Mouse (Mus musculus): Measurements from ENCODE around the gene Fjx1. TPM values are rescaled to one million over a fixed set of nuclear protein-coding genes. Genes with fewer than 3 reads are reported as not detected.
A peak's percentile ranks its signal among the peaks of the same experiment; 100 is the strongest.

The Fjx1 gene
- 2.8 and 3.9 TPM in 2 replicates for polyA plus RNA-seq (2015; fragmentation: Nextera tagmentation; extraction: Ambion mirVana)

- Histone ChIP-seq H3K36me3 (ENCODE audit: control insufficient read depth, insufficient read depth, low read length) (no peaks in the 10 kb centered on the region), H3K27ac (ENCODE audit: low read length) (peak within 1 kb of the TSS; percentile 83), H3K27me3 (ENCODE audit: control insufficient read depth, insufficient read depth, low read length) (no peaks in the 10 kb centered on the region), H3K4me3 (replicated peaks; ENCODE audit: low read length) (peak within 1 kb of the TSS; percentile 75), H3K4me1 (ENCODE audit: control insufficient read depth, insufficient read depth, low read length) (peaks cover 21% of the 10 kb centered on the region), H3K4me2 (ENCODE audit: low read depth, low read length) (peak within 1 kb of the TSS; percentile 93), H3K9me3 (replicated peaks; ENCODE audit: control insufficient read depth, low read length) (no peaks in the 10 kb centered on the region), H3K9ac (ENCODE audit: low read length) (peak within 1 kb of the TSS; percentile 90)
- WGBS: 1% methylated on average over 45 of the region's 49 CpGs
- ATAC-seq (ENCODE audit: insufficient read depth, low FRiP score): peak; percentile 74
Observed at GRCm38 (mm10) chr2:102451671-102452549, at the start of gene Fjx1. Gene Fjx1 (minus strand): TSS chr2:102452499.

GRCm38 (mm10) chr2:102500001-102500689, 47.8 kb upstream of the Fjx1 start:
- ATAC-seq (ENCODE audit: insufficient read depth, low FRiP score): no peak

GRCm38 (mm10) chr2:102480738-102481137, 28.4 kb upstream of the Fjx1 start:
- H3K9me3 ChIP-seq (replicated peaks; ENCODE audit: control insufficient read depth, low read length): peaks cover 5% of the 10 kb centered on the region; the same call in 1 of the 2 replicates
- no peak for ATAC-seq (ENCODE audit: insufficient read depth, low FRiP score)
- 67% methylated on average over 3 of the region's 3 CpGs for WGBS
- H3K9ac ChIP-seq (ENCODE audit: low read length): no peak overlapping the region
- no peak overlapping the region for H3K4me3 ChIP-seq (replicated peaks; ENCODE audit: low read length)
- no peaks in the 10 kb centered on the region for H3K27me3 ChIP-seq (ENCODE audit: control insufficient read depth, insufficient read depth, low read length)
- H3K27ac ChIP-seq (ENCODE audit: low read length): no peak overlapping the region
- no peak overlapping the region for H3K4me2 ChIP-seq (ENCODE audit: low read depth, low read length)
- H3K4me1 ChIP-seq (ENCODE audit: control insufficient read depth, insufficient read depth, low read length): no peaks in the 10 kb centered on the region
- no peaks in the 10 kb centered on the region for H3K36me3 ChIP-seq (ENCODE audit: control insufficient read depth, insufficient read depth, low read length)

More at GRCm38 (mm10) chr2:102500001-102500689, 47.8 kb upstream of the Fjx1 start:
- no peaks in the 10 kb centered on the region for H3K9me3 ChIP-seq (replicated peaks; ENCODE audit: control insufficient read depth, low read length)
- no peak overlapping the region for H3K27ac ChIP-seq (ENCODE audit: low read length)
- H3K4me1 ChIP-seq (ENCODE audit: control insufficient read depth, insufficient read depth, low read length): no peaks in the 10 kb centered on the region
- no peak overlapping the region for H3K9ac ChIP-seq (ENCODE audit: low read length)
- 52% methylated on average over 4 of the region's 4 CpGs for WGBS
- H3K36me3 ChIP-seq (ENCODE audit: control insufficient read depth, insufficient read depth, low read length): no peaks in the 10 kb centered on the region
- no peak overlapping the region for H3K4me3 ChIP-seq (replicated peaks; ENCODE audit: low read length)
- H3K27me3 ChIP-seq (ENCODE audit: control insufficient read depth, insufficient read depth, low read length): no peaks in the 10 kb centered on the region
- no peak overlapping the region for H3K4me2 ChIP-seq (ENCODE audit: low read depth, low read length)

- ATAC-seq (ENCODE audit: insufficient read depth, low FRiP score): no peak
Observed at GRCm38 (mm10) chr2:102476101-102476500, 23.8 kb upstream of the Fjx1 start.

GRCm38 (mm10) chr2:102468645-102469044, 16.3 kb upstream of the Fjx1 start:
- H3K36me3 ChIP-seq (ENCODE audit: control insufficient read depth, insufficient read depth, low read length): no peaks in the 10 kb centered on the region

More at GRCm38 (mm10) chr2:102476101-102476500, 23.8 kb upstream of the Fjx1 start:
- Histone ChIP-seq H3K9me3 (replicated peaks; ENCODE audit: control insufficient read depth, low read length) (no peaks in the 10 kb centered on the region), H3K36me3 (ENCODE audit: control insufficient read depth, insufficient read depth, low read length) (no peaks in the 10 kb centered on the region), H3K27ac (ENCODE audit: low read length) (no peak overlapping the region), H3K27me3 (ENCODE audit: control insufficient read depth, insufficient read depth, low read length) (no peaks in the 10 kb centered on the region), H3K9ac (ENCODE audit: low read length) (no peak overlapping the region), H3K4me3 (replicated peaks; ENCODE audit: low read length) (no peak overlapping the region), H3K4me2 (ENCODE audit: low read depth, low read length) (no peak overlapping the region), H3K4me1 (ENCODE audit: control insufficient read depth, insufficient read depth, low read length) (no peaks in the 10 kb centered on the region)
- 71% methylated on average over 2 of the region's 2 CpGs for WGBS

GRCm38 (mm10) chr2:102464342-102464732, 12.0 kb upstream of the Fjx1 start:
- Histone ChIP-seq H3K9ac (ENCODE audit: low read length) (no peak overlapping the region), H3K9me3 (replicated peaks; ENCODE audit: control insufficient read depth, low read length) (no peaks in the 10 kb centered on the region), H3K27ac (ENCODE audit: low read length) (peak overlapping the region; percentile 60; the same call in 1 of the 2 replicates), H3K4me1 (ENCODE audit: control insufficient read depth, insufficient read depth, low read length) (0 out of 2 replicates have a peak, but pooled peaks cover 6% of the 10 kb centered on the region), H3K4me2 (ENCODE audit: low read depth, low read length) (no peak overlapping the region), H3K36me3 (ENCODE audit: control insufficient read depth, insufficient read depth, low read length) (no peaks in the 10 kb centered on the region), H3K27me3 (ENCODE audit: control insufficient read depth, insufficient read depth, low read length) (no peaks in the 10 kb centered on the region), H3K4me3 (replicated peaks; ENCODE audit: low read length) (no peak overlapping the region)
- ATAC-seq (ENCODE audit: insufficient read depth, low FRiP score): no peak
- 73% methylated on average over 2 of the region's 2 CpGs for WGBS

More at GRCm38 (mm10) chr2:102468645-102469044, 16.3 kb upstream of the Fjx1 start:
- H3K9me3 ChIP-seq (replicated peaks; ENCODE audit: control insufficient read depth, low read length): no peaks in the 10 kb centered on the region
- no peak overlapping the region for H3K4me3 ChIP-seq (replicated peaks; ENCODE audit: low read length)
- WGBS: 64% methylated on average over 3 of the region's 3 CpGs
- ATAC-seq (ENCODE audit: insufficient read depth, low FRiP score): no peak
- H3K27me3 ChIP-seq (ENCODE audit: control insufficient read depth, insufficient read depth, low read length): no peaks in the 10 kb centered on the region
- H3K4me1 ChIP-seq (ENCODE audit: control insufficient read depth, insufficient read depth, low read length): 0 out of 2 replicates have a peak, but pooled peaks cover 6% of the 10 kb centered on the region
- no peak overlapping the region for H3K4me2 ChIP-seq (ENCODE audit: low read depth, low read length)
- no peak overlapping the region for H3K9ac ChIP-seq (ENCODE audit: low read length)
- H3K27ac ChIP-seq (ENCODE audit: low read length): no peak overlapping the region

GRCm38 (mm10) chr2:102463587-102464341, 11.5 kb upstream of the Fjx1 start:
- Histone ChIP-seq H3K36me3 (ENCODE audit: control insufficient read depth, insufficient read depth, low read length) (no peaks in the 10 kb centered on the region), H3K4me2 (ENCODE audit: low read depth, low read length) (peak overlapping the region; percentile 32; the same call in 1 of the 2 replicates), H3K27ac (ENCODE audit: low read length) (peak overlapping the region; percentile 60), H3K27me3 (ENCODE audit: control insufficient read depth, insufficient read depth, low read length) (no peaks in the 10 kb centered on the region), H3K9ac (ENCODE audit: low read length) (peak overlapping the region; percentile 43; the same call in 1 of the 2 replicates), H3K4me3 (replicated peaks; ENCODE audit: low read length) (no peak overlapping the region), H3K9me3 (replicated peaks; ENCODE audit: control insufficient read depth, low read length) (no peaks in the 10 kb centered on the region), H3K4me1 (ENCODE audit: control insufficient read depth, insufficient read depth, low read length) (0 out of 2 replicates have a peak, but pooled peaks cover 2% of the 10 kb centered on the region)
- peak; percentile 76 for ATAC-seq (ENCODE audit: insufficient read depth, low FRiP score)
- 40% methylated on average over 12 of the region's 12 CpGs for WGBS

- no peak overlapping the region for H3K4me2 ChIP-seq (ENCODE audit: low read depth, low read length)
- H3K27me3 ChIP-seq (ENCODE audit: control insufficient read depth, insufficient read depth, low read length): no peaks in the 10 kb centered on the region
- H3K9me3 ChIP-seq (replicated peaks; ENCODE audit: control insufficient read depth, low read length): no peaks in the 10 kb centered on the region
- WGBS: 96% methylated on average over 1 of the region's 1 CpGs
- H3K9ac ChIP-seq (ENCODE audit: low read length): no peak overlapping the region
- 0 out of 2 replicates have a peak, but pooled peaks cover 2% of the 10 kb centered on the region for H3K4me1 ChIP-seq (ENCODE audit: control insufficient read depth, insufficient read depth, low read length)
- H3K27ac ChIP-seq (ENCODE audit: low read length): no peak overlapping the region
- no peak for ATAC-seq (ENCODE audit: insufficient read depth, low FRiP score)
- H3K4me3 ChIP-seq (replicated peaks; ENCODE audit: low read length): no peak overlapping the region
- no peaks in the 10 kb centered on the region for H3K36me3 ChIP-seq (ENCODE audit: control insufficient read depth, insufficient read depth, low read length)
Observed at GRCm38 (mm10) chr2:102461491-102461890, 9.2 kb upstream of the Fjx1 start.

All from stomach, embryonic 16.5 days (tissue).